Mouse (Mus musculus) embryonic fibroblast, embryonic 13.5 days (primary cell): ENCODE results near the gene Mroh2a. TPM values are rescaled to one million over a fixed set of nuclear protein-coding genes. Genes with fewer than 3 reads are reported as not detected.

Experiments
- H3K27ac ChIP-seq: 2 replicates; pipeline ENCODE4 v1.5.1; 2012; ENCODE audit warnings: low read length, control low read depth, inconsistent platforms; ENCODE audit not compliant: insufficient read depth
- H3K4me1 ChIP-seq: 2 replicates; pipeline ENCODE4 v1.6.1; 2011; ENCODE audit warnings: low read length; ENCODE audit not compliant: control insufficient read depth, insufficient read depth
- H3K4me3 ChIP-seq: 2 replicates; pipeline ENCODE4 v1.5.1; 2011; ENCODE audit warnings: mild to moderate bottlenecking, control low read depth, low read length; ENCODE audit not compliant: insufficient read depth
- CTCF ChIP-seq: IDR thresholded peaks from 2 replicates; pipeline ENCODE4 v1.5.1; 2011; ENCODE audit warnings: mild to moderate bottlenecking, control low read depth, low read length, moderate library complexity, borderline replicate concordance; ENCODE audit not compliant: insufficient read depth
- POLR2A ChIP-seq: IDR thresholded peaks from 2 replicates; pipeline ENCODE4 v1.6.1; 2011; ENCODE audit warnings: low read depth, mild to moderate bottlenecking, control low read depth, low read length, moderate library complexity
- polyA plus RNA-seq: library from polyadenylated mRNA; stranded (reverse); fragments of >200 nt; gene quantifications from 2 replicates; pipeline ENCODE4 v1.2.4, GENCODE M21; 2011; ENCODE audit warnings: low read depth; ENCODE audit not compliant: missing spikeins, insufficient read length

Mroh2a gene
- polyA plus RNA-seq, 1 experiment: not detected

- Histone ChIP-seq H3K27ac (no peak overlapping the region), H3K4me3 (no peak overlapping the region), H3K4me1 (peaks cover 3% of the 10 kb centered on the region)
- TF ChIP-seq CTCF (no peak), POLR2A (no peak)
These were observed 30.3 kb downstream of the Mroh2a start for GRCm38 (mm10) chr1:88256886-88257663.

GRCm38 (mm10) chr1:88257681-88258080 lies 30.9 kb downstream of the Mroh2a start:
- Histone ChIP-seq H3K4me3 (no peak overlapping the region), H3K27ac (no peak overlapping the region), H3K4me1 (peaks cover 9% of the 10 kb centered on the region)
- no peak for TF ChIP-seq CTCF
- no peak for TF ChIP-seq POLR2A

GRCm38 (mm10) chr1:88258361-88258760 lies 31.6 kb downstream of the Mroh2a start:
- no peak overlapping the region for H3K27ac ChIP-seq
- no peak overlapping the region for H3K4me3 ChIP-seq
- H3K4me1 ChIP-seq: peaks cover 13% of the 10 kb centered on the region
- TF ChIP-seq CTCF (no peak), POLR2A (no peak)

GRCm38 (mm10) chr1:88258881-88259642 lies 32.3 kb downstream of the Mroh2a start:
- no peak for TF ChIP-seq CTCF
- TF ChIP-seq POLR2A: no peak
- Histone ChIP-seq H3K27ac (no peak overlapping the region), H3K4me1 (peaks cover 13% of the 10 kb centered on the region), H3K4me3 (no peak overlapping the region)

GRCm38 (mm10) chr1:88259643-88260024 lies 32.8 kb downstream of the Mroh2a start:
- Histone ChIP-seq H3K27ac (no peak overlapping the region), H3K4me3 (no peak overlapping the region), H3K4me1 (peaks cover 13% of the 10 kb centered on the region)
- TF ChIP-seq POLR2A (no peak), CTCF (no peak)

GRCm38 (mm10) chr1:88260114-88260513 lies 33.3 kb downstream of the Mroh2a start:
- Histone ChIP-seq H3K27ac (no peak overlapping the region), H3K4me1 (peaks cover 13% of the 10 kb centered on the region), H3K4me3 (no peak overlapping the region)
- TF ChIP-seq POLR2A (no peak), CTCF (no peak)

GRCm38 (mm10) chr1:88260604-88261377 lies 34.0 kb downstream of the Mroh2a start:
- H3K4me3 ChIP-seq: no peak overlapping the region
- H3K27ac ChIP-seq: no peak overlapping the region
- peaks cover 13% of the 10 kb centered on the region for H3K4me1 ChIP-seq
- TF ChIP-seq POLR2A (no peak), CTCF (no peak)

GRCm38 (mm10) chr1:88261706-88262105 lies 34.9 kb downstream of the Mroh2a start:
- Histone ChIP-seq H3K4me3 (no peak overlapping the region), H3K4me1 (peaks cover 13% of the 10 kb centered on the region), H3K27ac (no peak overlapping the region)
- TF ChIP-seq CTCF (no peak), POLR2A (no peak)

- Histone ChIP-seq H3K27ac (no peak overlapping the region), H3K4me3 (no peak overlapping the region), H3K4me1 (peaks cover 13% of the 10 kb centered on the region)
- TF ChIP-seq POLR2A: no peak
- no peak for TF ChIP-seq CTCF
These were observed 35.5 kb downstream of the Mroh2a start for GRCm38 (mm10) chr1:88262255-88262654.

GRCm38 (mm10) chr1:88262961-88263360 lies 36.2 kb downstream of the Mroh2a start:
- Histone ChIP-seq H3K4me1 (peaks cover 13% of the 10 kb centered on the region), H3K27ac (peak overlapping the region; percentile 5; the same call in 1 of the 2 replicates), H3K4me3 (no peak overlapping the region)
- TF ChIP-seq POLR2A: no peak
- no peak for TF ChIP-seq CTCF
